Mouse (Mus musculus): Measurements from ENCODE around the gene Ccdc88c. TPM values are rescaled to one million over a fixed set of nuclear protein-coding genes. Genes with fewer than 3 reads are reported as not detected.

Ccdc88c gene
- total RNA-seq, 2 experiments from 2014 or later = 9.6 to 9.7 TPM

DNA sequence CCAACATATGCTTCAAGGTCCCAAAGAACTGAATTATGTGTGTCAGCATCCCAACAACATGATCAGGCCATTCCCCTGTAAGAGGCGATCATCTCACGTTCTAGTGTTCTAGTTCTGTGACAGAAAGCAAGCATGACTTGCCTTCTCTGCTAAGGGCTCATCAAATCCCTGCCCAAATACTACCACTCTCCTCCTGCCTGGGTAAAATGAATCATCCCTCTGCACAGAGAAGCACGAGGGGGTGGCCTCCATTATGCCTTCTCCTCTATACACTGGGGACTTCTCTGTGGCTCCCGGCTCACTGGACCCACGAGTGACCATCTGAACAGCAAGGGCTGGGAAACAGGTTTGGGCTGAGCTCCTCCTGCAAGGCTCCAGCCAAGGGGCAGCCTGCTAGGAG is 49.2 kb downstream of the Ccdc88c start:
- intact Hi-C loops (cut with DNase I) = no loop called here
- no peak for DNase-seq

DNA sequence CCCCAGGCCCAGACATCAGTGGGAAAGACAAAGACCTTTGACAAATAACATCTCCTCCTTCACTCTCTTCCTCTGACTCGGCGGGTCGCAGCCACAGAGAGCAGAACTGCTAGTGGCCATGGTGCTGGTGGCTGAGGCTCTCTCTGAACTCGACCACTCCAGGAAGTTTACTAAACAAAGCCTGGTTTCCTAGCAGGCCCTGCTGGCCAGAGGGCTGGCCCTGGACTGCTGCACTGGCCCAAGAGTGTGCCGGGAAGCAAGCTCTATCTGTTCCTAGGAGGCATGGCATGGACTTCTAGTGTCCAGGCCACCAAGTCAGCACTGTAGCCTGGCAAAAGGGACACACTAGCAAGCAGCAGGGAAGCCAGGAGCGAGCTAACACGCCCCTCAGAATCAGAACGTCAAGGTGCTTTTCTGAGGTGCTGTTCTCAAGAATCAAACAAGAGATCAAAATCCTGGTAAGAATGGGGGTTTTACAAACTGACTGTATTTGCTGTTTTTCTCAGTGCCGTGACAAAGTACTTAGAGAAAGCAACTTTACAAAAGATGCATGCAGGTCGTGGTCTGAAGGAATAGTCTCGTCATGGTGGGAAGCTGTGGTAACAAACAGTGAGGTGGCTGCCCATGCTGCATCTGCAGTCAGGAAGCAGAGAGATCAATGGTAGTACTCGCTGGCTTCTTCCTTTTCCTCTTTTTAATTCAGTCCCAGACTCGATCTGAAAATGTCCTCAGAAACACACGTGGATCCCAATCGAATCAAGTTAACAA is 50.7 kb downstream of the Ccdc88c start:
- intact Hi-C loops (cut with DNase I) = no loop called here
- DNase-seq = peak in 1 of 2 experiments; percentile 52

GRCm38 (mm10) chr12:100977551-100977950 is 51.3 kb downstream of the Ccdc88c start:
- no peak for DNase-seq
- intact Hi-C loops (cut with DNase I) = no loop called here

DNA sequence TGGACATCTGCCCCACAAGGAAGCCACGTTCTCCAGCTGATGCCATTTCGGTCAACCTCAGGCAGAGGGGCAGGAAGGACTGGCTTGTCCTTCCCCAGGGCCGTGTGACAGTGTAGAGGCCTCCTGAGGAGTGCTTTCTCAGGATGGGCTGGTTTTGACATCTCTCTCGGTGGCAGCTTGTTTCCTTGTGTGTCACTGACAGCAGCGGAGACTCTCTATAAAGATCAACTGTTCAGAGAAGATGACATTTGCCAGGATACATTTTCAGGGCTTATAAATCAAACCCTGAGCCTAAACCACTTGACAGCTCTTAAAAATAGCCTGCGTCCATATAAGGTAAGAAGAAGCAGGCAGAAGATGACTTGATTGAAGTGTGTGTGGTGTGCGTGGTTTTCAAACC is 59.0 kb downstream of the Ccdc88c start:
- intact Hi-C loops (cut with DNase I) = no loop called here
- DNase-seq = no peak

DNA sequence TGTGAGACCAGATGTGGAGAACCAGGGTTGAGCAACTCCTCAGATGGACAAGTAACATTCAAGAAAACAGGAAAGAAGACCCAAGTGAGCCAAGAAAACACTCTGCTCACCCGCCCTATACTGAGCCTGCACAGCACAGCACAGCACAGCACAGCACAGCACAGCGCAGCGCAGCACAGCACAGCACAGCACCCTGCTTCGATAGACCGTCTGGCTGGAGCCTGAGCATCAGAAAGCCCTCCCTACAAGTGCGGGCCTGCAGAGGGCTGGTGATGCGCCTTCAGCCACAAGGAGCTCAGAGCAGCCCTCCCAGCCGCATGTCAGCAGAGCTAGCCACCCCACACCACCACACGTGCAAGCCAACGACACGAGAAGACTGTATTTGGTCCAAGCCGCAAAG is 61.5 kb downstream of the Ccdc88c start:
- DNase-seq = no peak
- intact Hi-C loops (cut with DNase I) = no loop called here

- intact Hi-C loops (cut with DNase I) = no loop called here
- no peak for DNase-seq
Measured at GRCm38 (mm10) chr12:100966253-100966652, 62.6 kb downstream of the Ccdc88c start.

GRCm38 (mm10) chr12:100965298-100965697 is 63.6 kb downstream of the Ccdc88c start:
- intact Hi-C loops (cut with DNase I) = no loop called here
- DNase-seq = no peak

DNA sequence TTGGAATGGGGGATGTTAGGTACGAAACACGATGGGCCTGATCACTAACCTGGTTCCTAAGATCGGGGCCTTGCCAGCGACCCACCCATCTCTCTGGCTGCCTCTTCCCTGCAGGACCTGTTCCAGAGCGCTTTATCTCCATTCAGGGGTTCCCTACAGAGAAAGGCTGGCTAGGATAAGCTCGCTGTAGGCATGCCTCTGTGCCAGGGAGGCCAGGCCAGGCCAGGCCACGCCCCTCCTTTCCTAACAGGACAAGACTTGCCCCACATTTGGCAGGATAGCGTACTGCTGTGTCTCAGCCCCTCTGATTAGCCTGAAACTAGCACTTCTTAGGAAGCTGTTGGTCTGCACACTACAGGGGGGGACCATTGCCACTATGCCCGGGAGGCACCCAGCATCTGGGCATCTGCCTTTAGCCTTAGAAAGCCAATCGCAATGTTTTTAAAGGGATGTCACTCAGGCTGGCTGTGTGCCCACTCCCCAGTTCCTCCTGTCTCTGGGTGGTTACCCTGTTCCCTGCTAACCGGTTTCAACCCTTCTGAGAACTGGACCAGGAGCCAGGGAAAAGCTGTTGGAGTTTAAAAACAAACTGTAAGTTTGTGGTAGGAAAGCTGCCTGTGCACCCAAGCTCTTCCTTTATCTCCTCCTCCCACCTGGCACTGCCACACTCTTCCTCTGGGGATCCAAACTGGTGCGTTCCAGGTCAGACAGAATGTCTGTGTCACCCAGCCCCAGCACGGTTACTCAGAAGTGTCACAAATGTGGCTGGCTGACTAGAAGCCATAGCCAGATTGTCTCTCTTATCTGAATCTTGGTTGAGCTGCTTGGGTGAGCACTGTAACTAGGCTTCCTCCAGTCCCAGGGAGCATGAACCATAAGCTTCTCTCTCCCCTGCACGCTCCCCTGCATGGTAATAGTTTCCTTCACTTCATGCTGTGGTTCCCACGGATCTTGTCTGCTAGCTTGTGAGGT is 69.9 kb downstream of the Ccdc88c start:
- intact Hi-C loops (cut with DNase I) = loop anchor here (1.0 kb wide), 1 partner anchor 70 kb away; the partner anchor contains the start of gene Ccdc88c
- DNase-seq = peak; percentile 63 to 65

DNA sequence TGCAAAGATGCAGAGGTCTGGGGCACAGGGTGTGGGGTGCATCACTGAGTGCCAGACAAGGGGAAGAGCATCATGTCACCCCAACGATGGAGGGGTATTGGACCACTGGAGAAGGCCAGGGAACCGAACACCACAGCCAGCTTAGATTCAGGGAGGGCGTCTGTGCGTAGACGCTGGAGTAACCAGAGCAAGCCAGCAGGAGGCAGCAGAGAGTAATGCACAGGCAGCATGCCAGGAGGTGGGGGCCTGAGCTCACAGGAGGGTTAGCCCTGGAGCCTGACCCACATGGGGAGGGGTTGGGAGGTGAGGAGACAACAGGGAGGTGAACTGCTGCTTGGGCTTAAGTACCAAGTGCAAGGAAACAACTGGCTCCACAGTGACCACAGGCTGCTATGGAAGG is 70.8 kb downstream of the Ccdc88c start:
- intact Hi-C loops (cut with DNase I) = loop anchor here (1.0 kb wide), 1 partner anchor 71 kb away; the partner anchor contains the start of gene Ccdc88c
- peak; percentile 81 to 87 for DNase-seq

DNA sequence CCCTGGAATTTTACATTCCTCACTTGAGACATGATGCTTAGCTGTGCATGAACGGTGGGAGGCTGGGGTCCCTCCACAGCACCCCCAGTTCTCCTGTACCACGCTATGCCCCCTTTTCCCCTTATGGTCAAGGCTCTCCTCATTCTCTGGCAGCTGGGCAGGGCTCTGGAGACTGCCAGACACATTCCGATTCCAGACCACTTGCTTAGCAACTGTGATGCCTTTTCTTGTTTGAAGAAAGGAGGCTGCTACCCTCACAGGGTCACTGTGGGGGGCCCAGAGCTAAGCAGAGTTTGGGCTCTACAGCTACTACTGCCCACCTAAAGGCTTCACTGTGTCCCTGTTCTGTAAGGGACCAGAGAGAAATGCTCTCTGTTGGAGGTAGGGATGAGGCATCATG is 71.6 kb downstream of the Ccdc88c start:
- no peak for DNase-seq
- intact Hi-C loops (cut with DNase I) = no loop called here

DNA sequence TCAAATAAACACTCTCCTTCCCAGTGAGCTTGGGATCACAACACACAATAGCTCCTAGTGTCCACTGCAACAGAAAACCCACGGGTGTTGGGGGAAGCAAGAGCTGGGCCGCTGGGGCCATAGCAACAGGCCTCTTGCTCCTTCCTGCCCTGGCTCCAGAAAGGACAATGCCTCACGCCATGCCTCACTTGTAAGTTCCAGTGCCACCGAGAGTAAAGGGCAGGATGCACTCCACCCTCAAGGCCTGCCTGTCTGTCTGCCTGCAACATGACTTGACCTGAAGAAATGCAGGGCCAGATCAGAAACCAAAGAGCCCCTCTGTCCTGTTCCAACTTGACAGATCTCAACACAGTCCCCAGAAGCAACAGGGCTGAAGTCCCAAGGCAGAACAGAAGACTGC is 72.0 kb downstream of the Ccdc88c start:
- no peak for DNase-seq
- intact Hi-C loops (cut with DNase I) = no loop called here

DNA sequence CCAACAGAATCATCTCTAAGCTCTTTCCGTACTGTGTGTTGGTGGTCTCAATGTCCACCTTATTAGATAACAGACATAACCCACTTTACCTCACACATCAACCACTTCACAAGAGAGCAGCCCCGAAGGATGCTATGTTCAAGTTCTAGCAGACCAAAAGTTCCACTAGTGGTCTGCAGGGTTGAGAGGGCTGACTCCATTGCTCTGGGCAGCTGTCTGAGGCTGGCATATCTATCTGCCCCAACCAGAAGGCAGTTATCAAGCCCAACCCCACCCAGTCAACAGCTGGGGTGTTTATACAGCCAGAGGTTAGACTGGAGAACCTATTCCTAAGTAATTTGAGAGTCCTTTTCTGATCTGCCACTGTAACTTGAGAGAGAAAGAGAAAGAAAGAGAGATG is 72.8 kb downstream of the Ccdc88c start:
- intact Hi-C loops (cut with DNase I) = no loop called here

GRCm38 (mm10) chr12:100953926-100954325 is 74.9 kb downstream of the Ccdc88c start:
- intact Hi-C loops (cut with DNase I) = loop anchor here (2.0 kb wide), 1 partner anchor 17 kb away; no protein-coding TSS in a partner anchor
- no peak for DNase-seq

More for the DNA sequence above, 72.8 kb downstream of the Ccdc88c start:
- no peak for DNase-seq

GRCm38 (mm10) chr12:100952193-100952931 is 76.5 kb downstream of the Ccdc88c start:
- DNase-seq = peak; percentile 82 to 88
- intact Hi-C loops (cut with DNase I) = loop anchor here (1.0 to 2.0 kb wide), 2 partner anchors 16 to 77 kb away; partner anchors contain the start of gene Ccdc88c

DNA sequence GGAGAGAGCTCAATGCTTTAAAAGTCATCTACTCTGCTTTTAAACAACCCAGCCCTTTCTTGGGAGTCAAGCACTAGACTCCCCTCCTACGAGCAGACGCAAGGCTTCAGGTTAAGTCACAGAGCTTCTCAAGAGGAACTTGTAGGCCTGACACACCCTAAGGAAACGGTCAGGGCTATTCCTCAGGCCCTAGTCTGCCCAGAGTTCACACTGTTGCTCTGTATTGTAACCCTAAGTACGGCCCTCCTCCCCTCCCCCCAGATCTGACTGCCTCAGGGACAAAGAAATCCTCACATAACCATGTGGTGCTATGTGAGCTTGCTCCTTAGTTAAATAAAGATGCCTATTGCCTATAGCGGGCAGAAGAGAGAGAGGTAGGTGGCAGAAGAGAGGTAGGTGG is 79.7 kb downstream of the Ccdc88c start:
- DNase-seq = no peak
- intact Hi-C loops (cut with DNase I) = no loop called here

DNA sequence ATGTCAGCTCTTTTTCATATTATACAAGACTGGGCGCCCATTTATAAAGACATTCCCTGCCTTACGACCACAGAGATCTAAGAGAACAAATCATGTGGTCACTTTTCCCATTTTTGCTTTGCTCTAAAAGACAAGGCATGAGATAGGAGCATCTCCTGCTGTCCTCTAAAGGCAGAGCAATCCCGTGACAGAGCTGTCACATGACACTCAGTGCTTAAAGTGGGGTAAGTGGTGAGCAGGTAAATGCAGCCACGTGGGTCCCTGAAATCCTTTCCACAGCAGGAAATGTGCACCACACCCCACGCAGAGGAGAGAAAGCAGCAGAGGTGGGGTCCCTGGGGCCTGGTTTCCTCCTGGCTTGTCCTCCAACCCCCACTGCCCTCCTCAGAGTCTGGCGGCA is 80.8 kb downstream of the Ccdc88c start:
- no peak for DNase-seq
- intact Hi-C loops (cut with DNase I) = no loop called here

GRCm38 (mm10) chr12:100945948-100946347 is 82.9 kb downstream of the Ccdc88c start:
- no peak for DNase-seq
- intact Hi-C loops (cut with DNase I) = no loop called here

DNA sequence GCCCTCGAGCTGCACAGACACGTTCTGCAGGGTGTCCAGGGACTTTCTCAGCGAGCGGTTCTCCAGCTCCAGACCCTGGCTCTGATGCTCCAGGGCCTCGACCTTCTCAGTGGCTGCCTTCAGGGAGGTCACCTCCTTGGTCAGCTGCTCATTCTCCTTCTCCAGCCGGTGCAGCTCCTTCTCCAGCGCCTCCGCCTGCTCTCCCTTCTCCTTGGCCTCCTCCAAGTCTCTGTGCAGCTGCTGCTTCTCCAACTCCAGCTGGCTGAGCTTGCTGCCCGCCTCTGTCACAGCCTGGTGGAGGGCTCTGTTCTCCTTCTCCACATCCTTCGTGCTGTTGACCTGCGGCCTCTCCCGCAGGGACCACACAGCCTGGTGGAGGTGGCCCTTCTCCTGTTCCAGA is 83.4 kb downstream of the Ccdc88c start:
- DNase-seq = no peak
- intact Hi-C loops (cut with DNase I) = no loop called here

DNA sequence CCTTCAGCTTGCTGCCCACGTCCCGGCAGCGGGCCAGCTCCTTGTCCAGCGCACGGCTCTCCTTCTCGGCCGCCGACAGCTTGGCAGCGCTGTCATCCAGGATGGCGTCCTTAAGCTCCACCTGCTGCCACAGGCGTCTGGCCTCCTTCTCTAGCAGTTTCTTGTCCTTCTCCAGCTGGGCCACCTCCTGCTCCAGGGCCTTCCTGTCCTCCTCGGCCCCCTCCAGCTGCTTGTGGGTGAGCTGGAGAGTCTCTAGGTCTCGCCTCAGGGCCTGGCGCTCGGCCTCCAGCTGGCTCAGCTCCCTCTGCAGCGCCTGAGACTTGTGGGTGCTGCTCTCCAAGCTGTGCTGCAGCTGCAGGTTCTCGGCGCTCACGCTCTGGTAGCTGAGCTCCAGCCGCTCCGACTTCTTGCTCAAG is 83.9 kb downstream of the Ccdc88c start:
- intact Hi-C loops (cut with DNase I) = no loop called here
- DNase-seq = peak in 1 of 2 experiments; percentile 28

DNA sequence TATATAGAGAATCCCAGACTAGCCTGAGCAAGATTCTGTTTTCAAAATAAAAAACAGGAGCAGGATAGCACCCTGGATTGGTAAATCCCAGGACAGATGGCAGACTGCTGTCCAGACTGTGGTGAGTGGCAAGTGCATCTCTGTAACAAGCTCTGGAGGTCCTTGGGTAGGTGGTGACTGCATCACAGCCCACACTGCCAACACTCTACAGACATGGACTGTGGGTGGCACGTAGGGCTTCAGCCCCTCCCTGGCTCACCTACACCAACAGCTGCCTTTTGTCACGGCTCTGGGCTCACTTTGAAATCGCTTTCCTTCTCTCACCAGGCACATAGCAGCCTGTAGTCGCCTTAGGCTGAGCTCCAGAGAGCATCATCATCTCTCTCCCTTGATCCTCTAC is 85.7 kb downstream of the Ccdc88c start:
- no peak for DNase-seq
- intact Hi-C loops (cut with DNase I) = no loop called here

All from heart, postnatal 14 days (tissue).